Mouse (Mus musculus): ENCODE measurements around the gene Abhd6. TPM values are rescaled to one million over a fixed set of nuclear protein-coding genes. Genes with fewer than 3 reads are reported as not detected.

The Abhd6 gene
- total and polyA plus RNA-seq, 3 experiments = not detected

DNA sequence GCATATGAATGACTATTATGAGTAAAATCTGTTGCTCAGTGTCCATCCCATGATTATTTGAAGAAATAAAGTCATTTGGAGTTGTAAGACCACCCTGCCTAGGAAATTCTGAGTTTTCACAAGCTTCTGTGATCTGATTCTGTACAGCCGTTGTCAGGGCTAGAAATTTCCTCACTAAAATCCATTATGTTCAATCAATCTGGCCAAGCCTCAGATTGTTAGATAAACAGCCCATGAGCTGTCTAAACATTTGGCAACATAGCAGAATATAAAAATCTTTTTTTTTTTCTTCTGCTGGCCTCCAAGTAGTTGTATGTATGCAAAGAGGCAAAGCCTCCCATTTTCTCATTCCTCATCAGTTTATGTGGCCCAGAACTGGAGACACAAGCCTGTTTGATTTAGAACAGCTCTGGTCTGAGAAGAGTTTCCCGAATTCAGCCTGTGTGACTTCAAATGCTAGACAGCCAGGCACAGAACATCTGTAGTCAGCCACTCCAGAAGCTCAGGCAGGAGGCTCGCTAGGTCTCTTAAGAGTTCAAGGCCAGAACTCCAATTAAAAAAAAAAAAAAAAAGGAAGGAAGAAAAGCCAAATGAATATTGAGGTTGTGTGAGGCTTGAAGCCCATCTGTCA is 92.3 kb downstream of the Abhd6 start:
- peaks cover 4% of the 10 kb centered on the region in 2 experiments; a peak in 3 of 4 replicates for H3K4me1 ChIP-seq (ENCODE audit: control insufficient read depth in 1 of 2, insufficient read depth in 2 of 2, low read length in 2 of 2)
- H3K36me3 ChIP-seq (ENCODE audit: control insufficient read depth in 1 of 2, insufficient read depth in 2 of 2, low read length in 2 of 2) = peaks cover 2 to 7% of the 10 kb centered on the region in 2 experiments
- no peaks in the 10 kb centered on the region for H3K27me3 ChIP-seq (ENCODE audit: control insufficient read depth in 1 of 2, insufficient read depth in 2 of 2, low read length in 2 of 2)
- peaks cover 1% of the 10 kb centered on the region; the same call in 1 of the 2 replicates for H3K79me2 ChIP-seq (ENCODE audit: control insufficient read depth, insufficient read depth, low read length, poor library complexity)
- no peak overlapping the region for H3K9ac ChIP-seq (ENCODE audit: control insufficient read depth, low read depth, low read length, poor library complexity, severe bottlenecking)
- TF ChIP-seq SMC3 (IDR thresholded peaks at IDR 0.05; ENCODE audit: low read depth, low read length) = no peak
- no peak for TF ChIP-seq NELFE (IDR thresholded peaks at IDR 0.05; ENCODE audit: low read depth, low read length)
- TF ChIP-seq USF2 (IDR thresholded peaks at IDR 0.05; ENCODE audit: borderline replicate concordance in 1 of 2, insufficient read depth in 1 of 2, low read depth in 1 of 2, low read length in 2 of 2) = no peak
- no peak for TF ChIP-seq MAZ (IDR thresholded peaks at IDR 0.05; ENCODE audit: low read depth, low read length)
- no peak for TF ChIP-seq POLR2AphosphoS2 (IDR thresholded peaks at IDR 0.05; ENCODE audit: low read length)
- TF ChIP-seq BHLHE40 (IDR thresholded peaks at IDR 0.05; ENCODE audit: borderline replicate concordance, low read depth, low read length) = no peak
- TF ChIP-seq TBP (IDR thresholded peaks at IDR 0.05; ENCODE audit: low read depth, low read length) = no peak
- no peak for TF ChIP-seq MEF2A (IDR thresholded peaks at IDR 0.05; ENCODE audit: extremely low read depth, insufficient replicate concordance, low read depth, low read length, poor library complexity, severe bottlenecking)
- TF ChIP-seq GABPA (IDR thresholded peaks at IDR 0.05; ENCODE audit: low read depth, low read length) = no peak
- TF ChIP-seq ZKSCAN1 (IDR thresholded peaks at IDR 0.05; ENCODE audit: low read depth, low read length) = no peak
- no peak for TF ChIP-seq CHD2 (IDR thresholded peaks at IDR 0.05; ENCODE audit: low read length)
- no peak for TF ChIP-seq MAX (IDR thresholded peaks at IDR 0.05; ENCODE audit: low read length)
- TF ChIP-seq TAL1 (IDR thresholded peaks at IDR 0.05; ENCODE audit: low read length) = no peak
- TF ChIP-seq CHD1 (IDR thresholded peaks at IDR 0.05; ENCODE audit: low read depth, low read length) = no peak
- no peaks in the 10 kb centered on the region for H3K9me3 ChIP-seq (replicated peaks; ENCODE audit: insufficient read depth, low read length)
- H3K4me3 ChIP-seq (ENCODE audit: control insufficient read depth in 1 of 2, insufficient read depth in 1 of 2, low read depth in 2 of 2, low read length in 2 of 2) = no peak overlapping the region
- no peak for DNase-seq (ENCODE audit: low read depth, low spot score)
- H3K27ac ChIP-seq (ENCODE audit: control insufficient read depth, low read depth, low read length) = no peak overlapping the region

GRCm38 (mm10) chr14:8095562-8095950 is 92.9 kb downstream of the Abhd6 start:
- no peak for DNase-seq (ENCODE audit: low read depth, low spot score)
- Histone ChIP-seq H3K4me1 (ENCODE audit: control insufficient read depth in 1 of 2, insufficient read depth in 2 of 2, low read length in 2 of 2) (peaks cover 4% of the 10 kb centered on the region in 2 experiments; a peak in 3 of 4 replicates), H3K4me3 (ENCODE audit: control insufficient read depth in 1 of 2, insufficient read depth in 1 of 2, low read depth in 2 of 2, low read length in 2 of 2) (no peak overlapping the region), H3K9ac (ENCODE audit: control insufficient read depth, low read depth, low read length, poor library complexity, severe bottlenecking) (no peak overlapping the region), H3K27ac (ENCODE audit: control insufficient read depth, low read depth, low read length) (no peak overlapping the region), H3K9me3 (replicated peaks; ENCODE audit: insufficient read depth, low read length) (no peaks in the 10 kb centered on the region), H3K36me3 (ENCODE audit: control insufficient read depth in 1 of 2, insufficient read depth in 2 of 2, low read length in 2 of 2) (peaks cover 2 to 4% of the 10 kb centered on the region in 2 experiments; a peak in 3 of 4 replicates), H3K27me3 (ENCODE audit: control insufficient read depth in 1 of 2, insufficient read depth in 2 of 2, low read length in 2 of 2) (no peaks in the 10 kb centered on the region), H3K79me2 (ENCODE audit: control insufficient read depth, insufficient read depth, low read length, poor library complexity) (peaks cover 1% of the 10 kb centered on the region; the same call in 1 of the 2 replicates)
- TF ChIP-seq RAD21 (IDR thresholded peaks at IDR 0.05; ENCODE audit: low read depth, low read length) (no peak), KAT2A (conservative IDR thresholded peaks at IDR 0.05; ENCODE audit: low read depth, low read length) (no peak)
